Comparison of ENCODE assay signal across 16 mouse cellular contexts in genomic region chr15:12592628-12593027, GRCm38 (mm10).
"Had no signal": no experiment of that assay in that cellular context is flagged by ENCODE, and none has a peak within 500 bp of the region (broad histone marks: within the 10 kb centered on the region; RNA-seq: fewer than 3 reads in every experiment).

No protein-coding gene starts in this region.

- H3K9ac ChIP-seq: limb, embryonic 15.5 days; liver, embryonic 12.5 days; lung, embryonic 14.5 days; midbrain, embryonic 12.5 days; neural tube, embryonic 13.5 days; stomach, embryonic 15.5 days had no signal

- H3K4me2 ChIP-seq: limb, embryonic 15.5 days; liver, embryonic 12.5 days; lung, embryonic 14.5 days; midbrain, embryonic 12.5 days; neural tube, embryonic 13.5 days; stomach, embryonic 15.5 days had no signal

- DNase-seq: kidney, adult 11 months; kidney, adult 9 months; kidney, postnatal 4 days; lung, embryonic 14.5 days; lung, postnatal 10 days; lung, postnatal 4 days; right cerebral cortex, postnatal 25 days; thymus, adult 2 months; thymus, postnatal 25 days had no signal

- H3K4me1 ChIP-seq: liver, embryonic 12.5 days; midbrain, embryonic 12.5 days; neural tube, embryonic 13.5 days; stomach, embryonic 15.5 days had no signal

- H3K36me3 ChIP-seq: limb, embryonic 15.5 days; liver, embryonic 12.5 days; midbrain, embryonic 12.5 days; neural tube, embryonic 13.5 days; stomach, embryonic 15.5 days had no signal

- H3K9me3 ChIP-seq: limb, embryonic 15.5 days; liver, embryonic 12.5 days; midbrain, embryonic 12.5 days; neural tube, embryonic 13.5 days; stomach, embryonic 15.5 days had no signal

- ATAC-seq: liver, embryonic 12.5 days had no signal

- H3K4me3 ChIP-seq: layer of hippocampus, adult 2 months; limb, embryonic 15.5 days; liver, embryonic 12.5 days; midbrain, embryonic 12.5 days; neural tube, embryonic 13.5 days; stomach, embryonic 15.5 days had no signal

- H3K27me3 ChIP-seq: limb, embryonic 15.5 days; liver, embryonic 12.5 days; midbrain, embryonic 12.5 days; neural tube, embryonic 13.5 days; stomach, embryonic 15.5 days had no signal

- H3K27ac ChIP-seq: kidney, postnatal 0 days; layer of hippocampus, adult 2 months; limb, embryonic 15.5 days; liver, embryonic 12.5 days; midbrain, embryonic 12.5 days; neural tube, embryonic 13.5 days; stomach, embryonic 15.5 days had no signal
